Mouse (Mus musculus): Measurements from ENCODE around the gene Oca2.

GRCm38 (mm10) chr7:56235794-56236423 is 3.7 kb upstream of the Oca2 start:
- TF ChIP-seq CTCF (conservative IDR thresholded peaks at IDR 0.05 in 1 of 2, IDR thresholded peaks at IDR 0.05 in 1 of 2; ENCODE audit: low read depth in 2 of 2, low read length in 2 of 2) (no peak), EP300 (IDR thresholded peaks at IDR 0.05; ENCODE audit: low read length) (no peak), MEF2A (IDR thresholded peaks at IDR 0.05; ENCODE audit: borderline replicate concordance, low read depth, low read length) (no peak), MXI1 (IDR thresholded peaks at IDR 0.05; ENCODE audit: low read depth, low read length) (no peak)

All from CH12.LX (cell line).